Mouse (Mus musculus): ENCODE data around the gene Ccnjl. TPM values are rescaled to one million over a fixed set of nuclear protein-coding genes. Genes with fewer than 3 reads are reported as not detected.

Ccnjl gene
- polyA plus RNA-seq, 1 experiment from 2014 or later: 29.2 TPM

DNA sequence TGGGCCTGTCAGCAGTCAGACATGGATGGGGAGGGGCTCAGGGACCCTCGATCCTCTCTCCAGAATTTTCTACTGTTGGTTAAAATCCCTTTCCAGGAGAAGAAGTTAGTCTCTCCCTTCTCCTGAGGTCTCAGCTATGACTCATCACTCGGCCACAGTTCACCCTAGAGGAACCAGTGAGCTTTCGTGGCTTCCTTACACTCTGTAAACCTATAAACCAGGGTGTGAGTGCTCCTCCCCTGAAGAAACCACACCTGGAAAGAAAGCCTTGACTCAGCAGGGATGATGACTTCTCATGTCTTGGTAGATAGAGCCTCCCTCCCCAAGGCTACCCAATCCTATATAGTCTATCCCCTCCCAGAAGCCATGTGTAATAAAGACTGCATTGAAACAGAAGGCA is 23.2 kb downstream of the Ccnjl start:
- 0 out of 2 replicates have a peak overlapping the region, but pooled peaks have one; percentile 6 for H3K27ac ChIP-seq
- H3K27me3 ChIP-seq: no peaks in the 10 kb centered on the region
- peaks cover 56% of the 10 kb centered on the region for H3K4me1 ChIP-seq
- ATAC-seq (replicated peaks; ENCODE audit: low FRiP score): no peak
- H3K9ac ChIP-seq: no peak overlapping the region
- 65% methylated on average over 3 of the region's 3 CpGs for WGBS
- no peak overlapping the region for H3K4me3 ChIP-seq (replicated peaks)
- no peaks in the 10 kb centered on the region for H3K9me3 ChIP-seq (replicated peaks)
- H3K4me2 ChIP-seq: no peak overlapping the region
- peaks cover 12% of the 10 kb centered on the region for H3K36me3 ChIP-seq

GRCm38 (mm10) chr11:43552675-43553074 is 24.1 kb downstream of the Ccnjl start:
- Histone ChIP-seq H3K4me1 (peaks cover 49% of the 10 kb centered on the region), H3K27ac (no peak overlapping the region), H3K27me3 (no peaks in the 10 kb centered on the region), H3K9ac (no peak overlapping the region), H3K36me3 (peaks cover 18% of the 10 kb centered on the region), H3K9me3 (replicated peaks) (no peaks in the 10 kb centered on the region), H3K4me3 (replicated peaks) (no peak overlapping the region), H3K4me2 (no peak overlapping the region)
- WGBS: 85% methylated on average over 6 of the region's 6 CpGs
- no peak for ATAC-seq (replicated peaks; ENCODE audit: low FRiP score)

- Histone ChIP-seq H3K4me2 (no peak overlapping the region), H3K27me3 (no peaks in the 10 kb centered on the region), H3K4me1 (peaks cover 37% of the 10 kb centered on the region), H3K36me3 (peaks cover 34% of the 10 kb centered on the region), H3K9ac (no peak overlapping the region), H3K9me3 (replicated peaks) (no peaks in the 10 kb centered on the region), H3K27ac (no peak overlapping the region), H3K4me3 (replicated peaks) (no peak overlapping the region)
- no peak for ATAC-seq (replicated peaks; ENCODE audit: low FRiP score)
- 82% methylated on average over 11 of the region's 11 CpGs for WGBS
These were observed 28.0 kb downstream of the Ccnjl start for GRCm38 (mm10) chr11:43556538-43556937.

GRCm38 (mm10) chr11:43559515-43560292 is 31.1 kb downstream of the Ccnjl start:
- ATAC-seq (replicated peaks; ENCODE audit: low FRiP score): peak; percentile 92

DNA sequence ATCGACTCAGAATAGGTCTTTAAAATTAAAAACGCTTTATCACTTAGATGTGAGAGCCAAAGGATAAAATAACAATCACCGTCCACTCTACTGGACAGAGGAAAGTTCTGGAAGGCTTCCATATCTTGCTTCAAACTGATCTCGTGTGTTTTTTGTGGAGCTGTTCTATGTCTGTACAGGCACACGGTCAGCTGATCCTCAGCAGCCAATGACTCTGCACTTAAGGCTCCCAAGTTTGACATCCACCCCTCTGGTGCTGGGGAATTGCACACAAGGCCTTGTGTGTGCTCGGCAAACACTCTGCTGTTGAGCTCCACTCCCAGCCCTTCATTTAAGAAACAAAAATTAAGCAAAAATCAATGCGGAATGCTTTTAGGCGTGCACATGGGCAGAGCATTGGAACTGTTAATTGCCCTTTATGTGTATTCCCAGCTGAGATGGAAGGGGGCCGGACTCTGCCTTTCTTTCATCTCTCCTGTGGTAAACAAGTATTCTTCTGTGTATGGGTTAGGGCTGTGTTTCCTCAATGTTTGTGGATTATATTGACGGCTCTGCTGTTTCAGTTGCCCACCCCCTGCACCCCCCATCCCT is 35.2 kb downstream of the Ccnjl start:
- ATAC-seq (replicated peaks; ENCODE audit: low FRiP score): no peak
- no peak overlapping the region for H3K4me2 ChIP-seq
- peak overlapping the region; percentile 70 for H3K27ac ChIP-seq

More at GRCm38 (mm10) chr11:43559515-43560292, 31.1 kb downstream of the Ccnjl start:
- peaks cover 38% of the 10 kb centered on the region for H3K4me1 ChIP-seq
- no peaks in the 10 kb centered on the region for H3K27me3 ChIP-seq
- H3K9me3 ChIP-seq (replicated peaks): no peaks in the 10 kb centered on the region
- peak overlapping the region; percentile 67 for H3K27ac ChIP-seq
- WGBS: 20% methylated on average over 6 of the region's 6 CpGs
- no peak overlapping the region for H3K4me2 ChIP-seq
- H3K4me3 ChIP-seq (replicated peaks): no peak overlapping the region
- peaks cover 45% of the 10 kb centered on the region for H3K36me3 ChIP-seq
- H3K9ac ChIP-seq: no peak overlapping the region

DNA sequence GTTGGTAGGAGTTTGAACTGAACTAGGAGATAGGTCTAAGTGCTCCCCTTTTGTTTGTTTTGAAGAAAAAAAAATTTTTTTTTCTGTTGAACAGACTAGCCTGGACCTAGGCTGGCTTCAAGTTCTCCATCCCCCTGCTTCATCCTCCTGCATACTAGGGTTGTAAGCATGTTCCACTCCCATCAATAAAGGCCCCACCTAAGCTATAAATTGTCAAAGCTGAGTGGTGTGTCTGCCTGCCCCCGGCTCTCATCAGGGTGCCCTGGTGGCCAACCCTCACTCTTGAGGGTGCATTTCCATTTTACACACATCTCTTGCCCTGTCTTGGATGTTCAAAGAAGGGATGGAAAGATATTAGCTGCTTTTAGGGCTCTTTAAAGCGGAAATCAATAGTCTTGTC is 36.8 kb downstream of the Ccnjl start:
- ATAC-seq (replicated peaks; ENCODE audit: low FRiP score): peak; percentile 8; the same call in 1 of the 2 replicates
- H3K9me3 ChIP-seq (replicated peaks): no peaks in the 10 kb centered on the region
- peak overlapping the region; percentile 17 for H3K4me2 ChIP-seq
- WGBS: 23% methylated on average over 2 of the region's 2 CpGs
- H3K9ac ChIP-seq: 0 out of 2 replicates have a peak overlapping the region, but pooled peaks have one; percentile 14
- H3K27me3 ChIP-seq: no peaks in the 10 kb centered on the region
- peak overlapping the region; percentile 76 for H3K27ac ChIP-seq
- peaks cover 13% of the 10 kb centered on the region for H3K36me3 ChIP-seq
- H3K4me3 ChIP-seq (replicated peaks): no peak overlapping the region
- H3K4me1 ChIP-seq: peaks cover 54% of the 10 kb centered on the region

More for the DNA sequence above, 35.2 kb downstream of the Ccnjl start:
- Histone ChIP-seq H3K27me3 (no peaks in the 10 kb centered on the region), H3K36me3 (peaks cover 16% of the 10 kb centered on the region), H3K4me3 (replicated peaks) (no peak overlapping the region), H3K9ac (no peak overlapping the region), H3K4me1 (peaks cover 56% of the 10 kb centered on the region), H3K9me3 (replicated peaks) (no peaks in the 10 kb centered on the region)
- WGBS: 70% methylated on average over 10 of the region's 10 CpGs

DNA sequence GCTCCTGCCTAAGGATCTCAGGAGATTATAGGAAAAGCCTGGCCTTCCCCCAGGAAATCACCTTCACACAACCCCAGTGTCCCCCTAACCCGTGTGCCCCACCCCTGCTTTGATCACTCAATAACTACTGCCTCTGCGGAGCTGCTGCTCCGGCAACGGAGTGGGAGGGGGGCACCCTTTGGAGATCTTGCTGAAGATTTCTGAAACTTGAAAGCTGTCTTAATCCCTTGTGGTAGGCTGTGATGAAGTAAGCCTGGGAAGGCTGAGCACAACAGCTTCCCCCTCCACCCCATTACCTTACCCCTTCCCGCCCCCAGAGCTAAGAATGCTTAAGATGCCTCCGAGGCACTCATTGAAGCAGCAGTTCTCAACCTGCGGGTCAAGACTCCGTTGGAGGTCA is 37.3 kb downstream of the Ccnjl start:
- WGBS: 9% methylated on average over 8 of the region's 8 CpGs
- Histone ChIP-seq H3K27me3 (no peaks in the 10 kb centered on the region), H3K9me3 (replicated peaks) (no peaks in the 10 kb centered on the region), H3K4me1 (peaks cover 49% of the 10 kb centered on the region), H3K36me3 (peaks cover 13% of the 10 kb centered on the region), H3K4me3 (replicated peaks) (no peak overlapping the region), H3K9ac (0 out of 2 replicates have a peak overlapping the region, but pooled peaks have one; percentile 14), H3K4me2 (peak overlapping the region; percentile 17), H3K27ac (peak overlapping the region; percentile 76)
- ATAC-seq (replicated peaks; ENCODE audit: low FRiP score): peak; percentile 72

DNA sequence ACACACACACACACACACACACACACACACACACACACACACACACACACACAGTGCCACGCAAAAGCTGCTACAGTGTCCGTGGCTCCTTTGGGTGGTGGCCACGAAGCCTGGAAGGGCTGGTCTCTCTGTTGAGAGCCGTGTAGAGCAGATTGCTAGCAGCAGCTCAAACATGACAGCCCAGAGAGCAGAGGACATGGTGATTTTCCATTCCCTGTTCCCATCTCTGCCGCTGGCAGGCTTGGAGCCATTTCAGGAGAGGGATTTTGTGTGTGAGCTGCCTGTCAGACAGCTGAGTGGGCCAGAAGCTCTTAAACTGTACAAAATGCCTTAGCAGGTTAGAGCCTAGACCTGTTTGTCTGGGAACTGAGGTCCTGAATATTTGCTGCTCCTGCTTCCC is 38.1 kb downstream of the Ccnjl start:
- Histone ChIP-seq H3K9ac (no peak overlapping the region), H3K27ac (peak overlapping the region; percentile 76), H3K36me3 (peaks cover 13% of the 10 kb centered on the region), H3K4me2 (no peak overlapping the region), H3K27me3 (no peaks in the 10 kb centered on the region), H3K4me1 (peaks cover 53% of the 10 kb centered on the region), H3K4me3 (replicated peaks) (no peak overlapping the region), H3K9me3 (replicated peaks) (no peaks in the 10 kb centered on the region)
- ATAC-seq (replicated peaks; ENCODE audit: low FRiP score): no peak
- WGBS: 56% methylated on average over 5 of the region's 5 CpGs

- no peak overlapping the region for H3K4me2 ChIP-seq
- 0 out of 2 replicates have a peak, but pooled peaks cover 6% of the 10 kb centered on the region for H3K36me3 ChIP-seq
- ATAC-seq (replicated peaks; ENCODE audit: low FRiP score): no peak
- no peaks in the 10 kb centered on the region for H3K9me3 ChIP-seq (replicated peaks)
- H3K4me1 ChIP-seq: peaks cover 60% of the 10 kb centered on the region
- WGBS: 75% methylated on average over 5 of the region's 5 CpGs
- H3K9ac ChIP-seq: no peak overlapping the region
- H3K4me3 ChIP-seq (replicated peaks): no peak overlapping the region
- H3K27me3 ChIP-seq: no peaks in the 10 kb centered on the region
- H3K27ac ChIP-seq: 0 out of 2 replicates have a peak overlapping the region, but pooled peaks have one; percentile 14
These were observed 39.7 kb downstream of the Ccnjl start for GRCm38 (mm10) chr11:43568263-43568662.

- Histone ChIP-seq H3K36me3 (0 out of 2 replicates have a peak, but pooled peaks cover 8% of the 10 kb centered on the region), H3K27me3 (no peaks in the 10 kb centered on the region), H3K9ac (no peak overlapping the region), H3K27ac (peak overlapping the region; percentile 69), H3K4me3 (replicated peaks) (no peak overlapping the region), H3K4me1 (peaks cover 52% of the 10 kb centered on the region), H3K9me3 (replicated peaks) (no peaks in the 10 kb centered on the region), H3K4me2 (no peak overlapping the region)
- 77% methylated on average over 5 of the region's 5 CpGs for WGBS
- no peak for ATAC-seq (replicated peaks; ENCODE audit: low FRiP score)
These were observed 40.6 kb downstream of the Ccnjl start for GRCm38 (mm10) chr11:43569188-43569587.

- H3K27ac ChIP-seq: peak overlapping the region; percentile 69
- 0 out of 2 replicates have a peak, but pooled peaks cover 8% of the 10 kb centered on the region for H3K36me3 ChIP-seq
- H3K4me2 ChIP-seq: no peak overlapping the region
- H3K9ac ChIP-seq: no peak overlapping the region
- ATAC-seq (replicated peaks; ENCODE audit: low FRiP score): no peak
- no peaks in the 10 kb centered on the region for H3K9me3 ChIP-seq (replicated peaks)
- H3K4me3 ChIP-seq (replicated peaks): no peak overlapping the region
- H3K27me3 ChIP-seq: no peaks in the 10 kb centered on the region
- 53% methylated on average over 11 of the region's 11 CpGs for WGBS
- H3K4me1 ChIP-seq: peaks cover 52% of the 10 kb centered on the region
These were observed 41.0 kb downstream of the Ccnjl start for GRCm38 (mm10) chr11:43569595-43569994.

DNA sequence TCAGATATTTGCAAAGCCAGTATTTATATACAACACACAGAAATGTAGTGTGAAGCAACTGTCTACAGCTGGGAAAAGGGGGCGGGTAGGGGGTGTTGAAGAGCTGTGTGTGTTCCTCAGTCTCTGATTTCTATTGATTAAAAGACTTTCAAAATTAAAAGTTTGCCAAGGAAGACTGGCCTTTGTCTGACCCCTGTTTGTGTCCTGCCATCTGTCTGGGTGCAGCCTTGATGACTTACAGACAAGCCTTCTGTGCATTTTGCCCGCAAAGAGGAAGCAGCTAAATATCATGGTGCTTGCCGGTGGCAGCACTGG is 46.4 kb downstream of the Ccnjl start:
- H3K9ac ChIP-seq: 0 out of 2 replicates have a peak overlapping the region, but pooled peaks have one; percentile 5
- WGBS: 20% methylated on average over 3 of the region's 3 CpGs
- H3K9me3 ChIP-seq (replicated peaks): no peaks in the 10 kb centered on the region
- no peak overlapping the region for H3K4me2 ChIP-seq
- H3K4me3 ChIP-seq (replicated peaks): no peak overlapping the region
- H3K27ac ChIP-seq: peak overlapping the region; percentile 59; the same call in 1 of the 2 replicates
- H3K27me3 ChIP-seq: no peaks in the 10 kb centered on the region
- H3K36me3 ChIP-seq: peaks cover 14% of the 10 kb centered on the region
- ATAC-seq (replicated peaks; ENCODE audit: low FRiP score): no peak
- peaks cover 32% of the 10 kb centered on the region for H3K4me1 ChIP-seq
